Mouse (Mus musculus) ES-Bruce4 (cell line): ENCODE data around the gene Klrg1.

Experiments
- CTCF ChIP-seq: IDR thresholded peaks from one replicate; pipeline ENCODE4 v1.8.1; 2011; ENCODE audit warnings: low read depth, low read length
- EP300 ChIP-seq: IDR thresholded peaks from 2 replicates; pipeline ENCODE4 v1.6.1; 2011; ENCODE audit warnings: low read depth, low read length; ENCODE audit not compliant: insufficient read depth
- POLR2A ChIP-seq: IDR thresholded peaks from one replicate; pipeline ENCODE4 v1.8.1; 2011; ENCODE audit warnings: low read length; ENCODE audit not compliant: insufficient read depth

DNA sequence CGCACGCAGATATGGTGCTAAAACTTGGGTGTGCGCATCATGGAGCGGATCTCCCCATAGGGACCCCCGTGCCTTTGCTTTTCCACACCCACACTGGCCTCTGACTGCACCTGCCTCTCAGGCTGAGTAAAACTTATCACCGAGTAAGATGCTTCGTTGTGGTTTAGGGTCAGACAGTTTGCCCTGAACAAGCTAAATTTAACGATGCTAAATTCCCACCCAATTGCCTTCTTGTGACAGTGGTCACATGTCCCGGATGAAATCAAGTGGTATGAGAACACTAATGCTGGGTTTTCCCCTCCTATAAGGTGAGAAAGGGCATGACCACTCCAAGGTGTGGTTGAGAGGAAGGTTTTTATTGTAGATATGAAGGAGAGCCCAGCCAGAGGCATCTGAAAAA lies 11.1 kb upstream of the Klrg1 start:
- TF ChIP-seq EP300 (no peak), CTCF (no peak), POLR2A (no peak)
